Mouse (Mus musculus) midbrain, embryonic 16.5 days (tissue): Measurements from ENCODE around the gene S100a7a. TPM values are rescaled to one million over a fixed set of nuclear protein-coding genes. Genes with fewer than 3 reads are reported as not detected.

Experiments used
- ATAC-seq: fragments of 200-750 bp; cut with Nextera tagmentation; 2 replicates; pipeline ENCODE4 v1.8.0; 2017; ENCODE audit warnings: moderate TSS enrichment
- H3K27ac ChIP-seq: fragments of 300-500 bp; sonication (generic); 2 replicates; pipeline ENCODE4 v1.5.1; 2014; ENCODE audit warnings: mild to moderate bottlenecking, low read length, mixed read lengths
- H3K27me3 ChIP-seq: fragments of 300-500 bp; sonication (generic); 2 replicates; pipeline ENCODE4 v1.6.1; 2014; ENCODE audit warnings: low read depth, low read length, mixed read lengths; ENCODE audit not compliant: control insufficient read depth, insufficient read depth
- H3K36me3 ChIP-seq: fragments of 300-500 bp; sonication (generic); 2 replicates; pipeline ENCODE4 v1.6.1; 2014; ENCODE audit warnings: mild to moderate bottlenecking, low read length, moderate library complexity, mixed read lengths; ENCODE audit not compliant: control insufficient read depth, insufficient read depth
- H3K4me1 ChIP-seq: fragments of 300-500 bp; sonication (generic); 2 replicates; pipeline ENCODE4 v1.6.1; 2014; ENCODE audit warnings: mild to moderate bottlenecking, low read length, mixed read lengths; ENCODE audit not compliant: control insufficient read depth, insufficient read depth
- H3K4me2 ChIP-seq: fragments of 300-500 bp; sonication (generic); 2 replicates; pipeline ENCODE4 v1.6.1; 2014; ENCODE audit warnings: mild to moderate bottlenecking, low read length, mixed read lengths
- H3K4me3 ChIP-seq: fragments of 300-500 bp; sonication (generic); 2 replicates; pipeline ENCODE4 v1.5.1; 2014; ENCODE audit warnings: low read depth, mild to moderate bottlenecking, low read length, moderate library complexity, mixed read lengths
- H3K9ac ChIP-seq: fragments of 300-500 bp; sonication (generic); 2 replicates; pipeline ENCODE4 v1.6.1; 2014; ENCODE audit warnings: low read depth, low read length, mixed read lengths
- H3K9me3 ChIP-seq: fragments of 300-500 bp; sonication (generic); replicated peaks from 2 replicates; pipeline ENCODE4 v1.6.1; 2014; ENCODE audit warnings: mild to moderate bottlenecking, low read length, mixed read lengths; ENCODE audit not compliant: control insufficient read depth, poor library complexity, severe bottlenecking
- WGBS: fragments of 180-500 bp; shearing (Covaris S2); extraction: QIAGEN DNeasy Blood & Tissue Kit; methylation state at CpG from one replicate; pipeline ENCODE4 v1.1.7; 2014; 5-methylcytosine and 5-hydroxymethylcytosine counted together
- polyA plus RNA-seq: library from polyadenylated mRNA; unstranded; fragments of >200 nt; fragmentation: Nextera tagmentation; extraction: Ambion mirVana; gene quantifications from 2 replicates; pipeline ENCODE4 v1.2.1, GENCODE M21; 2015

S100a7a gene
- 0.21 TPM in 1 of 2 replicates, not detected in the other for polyA plus RNA-seq

GRCm38 (mm10) chr3:90653717-90654116, at the start of gene S100a7a:
S100a7a (plus strand) TSS chr3:90654017.
- Histone ChIP-seq H3K4me1 (no peaks in the 10 kb centered on the region), H3K36me3 (no peaks in the 10 kb centered on the region), H3K27me3 (no peaks in the 10 kb centered on the region), H3K9ac (no peak within 1 kb of the TSS), H3K4me2 (no peak within 1 kb of the TSS), H3K9me3 (no peaks in the 10 kb centered on the region), H3K27ac (no peak within 1 kb of the TSS), H3K4me3 (no peak within 1 kb of the TSS)
- ATAC-seq = no peak

DNA sequence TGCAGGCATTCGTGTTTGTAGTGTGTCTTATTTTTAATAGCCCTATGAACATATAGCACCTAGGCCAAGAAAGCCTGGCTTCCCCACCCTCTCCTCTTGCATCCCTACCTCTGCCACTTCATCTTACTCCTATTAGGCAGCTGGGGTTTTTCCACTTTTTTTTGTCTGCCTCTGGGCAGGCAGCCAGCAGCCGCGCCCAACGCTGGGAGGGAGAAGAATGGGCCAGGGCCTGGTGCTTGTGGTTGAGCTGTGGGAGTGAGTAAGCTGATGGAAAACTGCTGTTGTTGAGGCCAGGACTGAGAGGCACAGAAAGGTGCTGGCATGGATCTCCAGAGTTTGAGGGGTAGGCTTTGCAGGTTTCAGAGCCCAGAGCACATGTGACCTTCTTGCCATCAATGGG, 49.4 kb upstream of the S100a7a start:
- Histone ChIP-seq H3K27ac (no peak overlapping the region), H3K36me3 (no peaks in the 10 kb centered on the region), H3K4me1 (no peaks in the 10 kb centered on the region; the same call in 1 of the 2 replicates), H3K9ac (no peak overlapping the region), H3K4me3 (no peak overlapping the region), H3K4me2 (no peak overlapping the region), H3K9me3 (no peaks in the 10 kb centered on the region), H3K27me3 (no peaks in the 10 kb centered on the region)
- ATAC-seq = no peak; the same call in 1 of the 2 replicates
- 62% methylated on average over 4 of the region's 4 CpGs for WGBS

- H3K4me3 ChIP-seq = no peak overlapping the region
- WGBS = 82% methylated on average over 3 of the region's 3 CpGs
- no peak overlapping the region for H3K27ac ChIP-seq
- no peaks in the 10 kb centered on the region for H3K36me3 ChIP-seq
- no peaks in the 10 kb centered on the region for H3K27me3 ChIP-seq
- no peak for ATAC-seq
- no peak overlapping the region for H3K4me2 ChIP-seq
- H3K9me3 ChIP-seq = no peaks in the 10 kb centered on the region
- H3K4me1 ChIP-seq = no peaks in the 10 kb centered on the region; the same call in 1 of the 2 replicates
- H3K9ac ChIP-seq = no peak overlapping the region
Measured at GRCm38 (mm10) chr3:90605049-90605448, 48.8 kb upstream of the S100a7a start.

- no peak overlapping the region for H3K27ac ChIP-seq
- H3K4me1 ChIP-seq = no peaks in the 10 kb centered on the region; the same call in 1 of the 2 replicates
- no peak for ATAC-seq
- H3K4me2 ChIP-seq = no peak overlapping the region
- WGBS = 97% methylated on average over 2 of the region's 2 CpGs
- no peaks in the 10 kb centered on the region for H3K9me3 ChIP-seq
- H3K27me3 ChIP-seq = no peaks in the 10 kb centered on the region
- no peak overlapping the region for H3K9ac ChIP-seq
- no peaks in the 10 kb centered on the region for H3K36me3 ChIP-seq
- H3K4me3 ChIP-seq = no peak overlapping the region
Measured at GRCm38 (mm10) chr3:90605736-90606135, 48.1 kb upstream of the S100a7a start.

DNA sequence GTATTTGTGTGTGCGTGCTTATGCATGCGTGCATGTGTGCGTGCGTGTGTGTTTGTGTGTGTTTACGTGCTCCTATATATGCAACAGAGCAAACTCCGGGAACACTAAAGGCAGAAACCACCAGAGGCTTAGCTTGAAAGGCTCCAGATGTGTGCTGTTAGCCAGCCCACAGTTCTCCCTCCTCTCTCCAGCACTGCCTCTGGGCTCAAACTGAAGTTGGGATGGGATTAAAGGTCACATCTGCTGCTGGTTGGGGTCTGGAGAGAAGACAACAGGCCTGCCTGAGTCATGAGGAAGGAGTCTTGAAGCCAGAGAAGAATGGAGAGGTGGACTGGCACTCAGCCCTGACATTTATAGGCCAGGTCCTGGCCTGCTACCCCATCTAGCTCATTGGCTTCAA, 47.6 kb upstream of the S100a7a start:
- H3K4me3 ChIP-seq = no peak overlapping the region
- no peak overlapping the region for H3K27ac ChIP-seq
- H3K9ac ChIP-seq = no peak overlapping the region
- H3K27me3 ChIP-seq = no peaks in the 10 kb centered on the region
- no peaks in the 10 kb centered on the region for H3K36me3 ChIP-seq
- H3K9me3 ChIP-seq = no peaks in the 10 kb centered on the region
- ATAC-seq = no peak
- no peaks in the 10 kb centered on the region; the same call in 1 of the 2 replicates for H3K4me1 ChIP-seq
- WGBS = 93% methylated on average over 6 of the region's 6 CpGs
- H3K4me2 ChIP-seq = no peak overlapping the region

DNA sequence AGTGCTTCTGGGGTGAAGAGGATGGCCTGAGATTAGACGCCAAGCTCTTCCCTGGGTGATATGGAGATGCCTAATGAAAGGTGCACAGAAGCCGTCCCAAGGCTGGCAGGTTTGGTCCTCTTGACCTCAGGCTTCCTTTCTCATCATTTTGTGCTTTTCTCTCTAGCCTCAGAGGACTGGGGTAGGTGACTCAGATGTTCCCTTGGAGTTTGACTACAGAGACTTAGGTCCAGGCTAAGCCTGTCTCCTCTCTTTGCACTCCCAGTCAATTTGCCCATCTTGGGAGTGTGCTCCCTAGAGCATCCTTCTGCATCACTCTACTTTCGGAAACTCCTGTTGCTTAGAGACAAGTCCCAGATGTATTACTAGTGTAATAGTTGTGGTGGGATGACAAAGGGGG, 46.5 kb upstream of the S100a7a start:
- Histone ChIP-seq H3K9me3 (no peaks in the 10 kb centered on the region), H3K4me3 (no peak overlapping the region), H3K4me2 (no peak overlapping the region), H3K36me3 (no peaks in the 10 kb centered on the region), H3K4me1 (no peaks in the 10 kb centered on the region; the same call in 1 of the 2 replicates), H3K27me3 (no peaks in the 10 kb centered on the region), H3K27ac (no peak overlapping the region), H3K9ac (no peak overlapping the region)
- WGBS = 85% methylated on average over 3 of the region's 3 CpGs
- ATAC-seq = no peak

- 55% methylated on average over 3 of the region's 3 CpGs for WGBS
- H3K27me3 ChIP-seq = peaks cover 4% of the 10 kb centered on the region; the same call in 1 of the 2 replicates
- no peak within 1 kb of the TSS for H3K9ac ChIP-seq
- ATAC-seq = no peak
- H3K27ac ChIP-seq = no peak within 1 kb of the TSS
- H3K4me2 ChIP-seq = no peak within 1 kb of the TSS
- H3K4me3 ChIP-seq = no peak within 1 kb of the TSS
- no peaks in the 10 kb centered on the region for H3K36me3 ChIP-seq
- no peaks in the 10 kb centered on the region for H3K9me3 ChIP-seq
- H3K4me1 ChIP-seq = peaks cover 3% of the 10 kb centered on the region; the same call in 1 of the 2 replicates
Measured at GRCm38 (mm10) chr3:90608223-90608622, 45.6 kb upstream of the S100a7a start, which contains the start of gene S100a5. S100a5 (plus strand) TSS chr3:90608523.

GRCm38 (mm10) chr3:90609102-90609501, 44.7 kb upstream of the S100a7a start:
- Histone ChIP-seq H3K27me3 (peaks cover 5% of the 10 kb centered on the region; the same call in 1 of the 2 replicates), H3K9me3 (no peaks in the 10 kb centered on the region), H3K27ac (no peak overlapping the region), H3K9ac (no peak overlapping the region), H3K4me2 (no peak overlapping the region), H3K36me3 (no peaks in the 10 kb centered on the region), H3K4me1 (peaks cover 3% of the 10 kb centered on the region; the same call in 1 of the 2 replicates), H3K4me3 (no peak overlapping the region)
- ATAC-seq = no peak

- ATAC-seq = no peak
- Histone ChIP-seq H3K4me3 (no peak overlapping the region), H3K27ac (no peak overlapping the region), H3K9ac (no peak overlapping the region), H3K9me3 (no peaks in the 10 kb centered on the region), H3K4me1 (peaks cover 3% of the 10 kb centered on the region; the same call in 1 of the 2 replicates), H3K27me3 (peaks cover 5% of the 10 kb centered on the region; the same call in 1 of the 2 replicates), H3K36me3 (no peaks in the 10 kb centered on the region), H3K4me2 (no peak overlapping the region)
- WGBS = 80% methylated on average over 3 of the region's 3 CpGs
Measured at GRCm38 (mm10) chr3:90611494-90611893, 42.3 kb upstream of the S100a7a start.
